Mouse (Mus musculus) intestine, postnatal 0 days (tissue): ENCODE results near the gene Paqr8. TPM values are rescaled to one million over a fixed set of nuclear protein-coding genes. Genes with fewer than 3 reads are reported as not detected.

ENCODE experiments used
- ATAC-seq: fragments of 200-750 bp; cut with Nextera tagmentation; 2 replicates; pipeline ENCODE4 v1.8.0; 2017; ENCODE audit warnings: mild to moderate bottlenecking, moderate TSS enrichment, moderate library complexity
- H3K27ac ChIP-seq: fragments of 300-500 bp; sonication (generic); 2 replicates; pipeline ENCODE4 v1.5.1; 2014; ENCODE audit warnings: mild to moderate bottlenecking, low read depth, low read length, moderate library complexity
- H3K27me3 ChIP-seq: fragments of 300-500 bp; sonication (generic); replicated peaks from 2 replicates; pipeline ENCODE4 v1.6.1; 2014; ENCODE audit warnings: low read length, mixed read lengths; ENCODE audit not compliant: control insufficient read depth, insufficient read depth
- H3K36me3 ChIP-seq: fragments of 300-500 bp; sonication (generic); 2 replicates; pipeline ENCODE4 v1.6.1; 2014; ENCODE audit warnings: mild to moderate bottlenecking, moderate library complexity; ENCODE audit not compliant: control insufficient read depth, insufficient read depth
- H3K4me1 ChIP-seq: fragments of 300-500 bp; sonication (generic); replicated peaks from 2 replicates; pipeline ENCODE4 v1.6.1; 2014; ENCODE audit warnings: antibody characterized with exemption, low read length, mixed read lengths; ENCODE audit not compliant: control insufficient read depth, insufficient read depth
- H3K4me2 ChIP-seq: fragments of 300-500 bp; sonication (generic); replicated peaks from 2 replicates; pipeline ENCODE4 v1.6.1; 2014; ENCODE audit warnings: low read depth, mild to moderate bottlenecking, moderate library complexity
- H3K4me3 ChIP-seq: fragments of 300-500 bp; sonication (generic); 2 replicates; pipeline ENCODE4 v1.5.1; 2014; ENCODE audit warnings: low read depth, low read length
- H3K9ac ChIP-seq: fragments of 300-500 bp; sonication (generic); 2 replicates; pipeline ENCODE4 v1.6.1; 2014; ENCODE audit warnings: mild to moderate bottlenecking, low read depth, low read length
- H3K9me3 ChIP-seq: fragments of 300-500 bp; sonication (generic); 2 replicates; pipeline ENCODE4 v1.6.1; 2016; ENCODE audit warnings: mixed run types; ENCODE audit not compliant: control insufficient read depth
- CTCF ChIP-seq: sonication (generic); IDR thresholded peaks from 2 replicates; pipeline ENCODE4 v1.5.1; 2016; ENCODE audit warnings: low read depth, mild to moderate bottlenecking, control low read depth, antibody characterized with exemption, moderate library complexity
- WGBS: fragments of 180-500 bp; shearing (Covaris S2); extraction: QIAGEN DNeasy Blood & Tissue Kit; methylation state at CpG from one replicate; pipeline ENCODE4 v1.1.7; 2014; 5-methylcytosine and 5-hydroxymethylcytosine counted together
- polyA plus RNA-seq: library from polyadenylated mRNA; unstranded; fragments of >200 nt; fragmentation: Nextera tagmentation; extraction: Ambion mirVana; gene quantifications from 2 replicates; pipeline ENCODE4 v1.2.1, GENCODE M21; 2015

Paqr8 gene
- polyA plus RNA-seq, 1 experiment from 2014 or later = 2.9 TPM

DNA sequence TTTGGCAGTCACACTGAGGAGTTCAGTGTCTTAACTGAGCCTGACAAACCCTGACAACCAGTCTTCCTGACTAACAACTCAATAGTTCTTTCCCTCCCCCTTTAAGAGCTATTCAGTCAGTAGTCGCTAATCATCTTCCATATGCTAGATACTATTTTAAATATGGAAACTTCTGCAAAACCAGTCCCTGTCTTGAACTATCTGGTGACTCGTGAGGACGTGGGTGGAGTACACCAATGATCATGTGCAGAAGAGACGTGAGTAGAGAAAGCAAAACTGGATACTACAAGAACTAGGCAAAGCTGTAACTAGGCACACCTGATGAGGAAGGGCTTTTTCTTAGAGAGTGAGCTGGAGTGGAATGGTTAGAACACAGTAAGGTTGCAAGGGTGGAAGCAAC lies 35.5 kb downstream of the Paqr8 start:
- Histone ChIP-seq H3K4me3 (no peak overlapping the region), H3K4me1 (no peaks in the 10 kb centered on the region), H3K4me2 (no peak overlapping the region), H3K27ac (no peak overlapping the region), H3K27me3 (no peaks in the 10 kb centered on the region), H3K36me3 (no peaks in the 10 kb centered on the region), H3K9me3 (no peaks in the 10 kb centered on the region), H3K9ac (no peak overlapping the region)
- no peak for TF ChIP-seq CTCF
- ATAC-seq = no peak
- WGBS = 85% methylated on average over 4 of the region's 4 CpGs

DNA sequence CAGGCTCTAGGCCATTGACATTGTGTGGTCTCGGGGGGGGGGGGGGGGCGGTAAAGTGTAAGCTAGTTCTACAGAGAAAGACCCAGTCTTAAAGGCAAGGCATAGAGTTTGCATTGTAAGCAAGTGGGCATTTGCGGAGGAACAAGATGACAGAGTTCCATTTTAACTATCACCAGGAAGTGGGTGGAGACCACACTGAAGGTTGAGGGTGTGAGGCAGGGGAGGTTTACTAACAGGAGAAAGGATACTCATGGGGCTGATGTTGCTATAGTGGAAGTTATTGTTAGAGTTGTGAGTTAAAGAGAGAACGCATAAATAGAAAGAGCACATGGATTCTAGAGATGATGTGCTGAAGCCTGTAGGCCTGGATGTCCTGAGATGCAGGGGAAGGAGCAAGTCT lies 36.0 kb downstream of the Paqr8 start:
- TF ChIP-seq CTCF = no peak
- WGBS = 83% methylated on average over 4 of the region's 4 CpGs
- Histone ChIP-seq H3K36me3 (no peaks in the 10 kb centered on the region), H3K4me3 (no peak overlapping the region), H3K9me3 (no peaks in the 10 kb centered on the region), H3K9ac (no peak overlapping the region), H3K27ac (no peak overlapping the region), H3K4me2 (no peak overlapping the region), H3K27me3 (no peaks in the 10 kb centered on the region), H3K4me1 (no peaks in the 10 kb centered on the region)
- no peak for ATAC-seq

DNA sequence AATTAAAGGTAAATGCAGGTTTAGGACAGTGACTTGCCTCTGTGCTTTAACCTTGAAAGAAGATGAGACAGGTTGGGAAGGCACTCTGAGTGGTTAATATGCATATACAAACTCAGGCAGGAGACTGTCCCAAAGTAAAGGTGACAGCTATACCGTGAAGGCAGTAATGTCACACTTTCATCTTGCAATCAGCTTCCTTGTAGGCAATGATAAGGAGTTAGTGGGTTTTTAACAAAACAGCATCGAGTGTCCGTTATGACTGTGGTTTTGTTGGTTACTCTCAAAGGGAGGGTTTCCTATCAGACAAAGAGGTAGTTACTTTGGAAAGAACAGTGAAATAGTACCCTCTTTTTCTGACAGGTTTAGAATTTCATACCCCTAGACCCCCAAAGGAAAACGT lies 38.1 kb downstream of the Paqr8 start:
- Histone ChIP-seq H3K4me3 (no peak overlapping the region), H3K4me1 (no peaks in the 10 kb centered on the region), H3K4me2 (no peak overlapping the region), H3K9ac (no peak overlapping the region), H3K27ac (no peak overlapping the region), H3K27me3 (no peaks in the 10 kb centered on the region), H3K36me3 (no peaks in the 10 kb centered on the region), H3K9me3 (no peaks in the 10 kb centered on the region)
- ATAC-seq = no peak
- no peak for TF ChIP-seq CTCF
- 65% methylated on average over 4 of the region's 4 CpGs for WGBS

DNA sequence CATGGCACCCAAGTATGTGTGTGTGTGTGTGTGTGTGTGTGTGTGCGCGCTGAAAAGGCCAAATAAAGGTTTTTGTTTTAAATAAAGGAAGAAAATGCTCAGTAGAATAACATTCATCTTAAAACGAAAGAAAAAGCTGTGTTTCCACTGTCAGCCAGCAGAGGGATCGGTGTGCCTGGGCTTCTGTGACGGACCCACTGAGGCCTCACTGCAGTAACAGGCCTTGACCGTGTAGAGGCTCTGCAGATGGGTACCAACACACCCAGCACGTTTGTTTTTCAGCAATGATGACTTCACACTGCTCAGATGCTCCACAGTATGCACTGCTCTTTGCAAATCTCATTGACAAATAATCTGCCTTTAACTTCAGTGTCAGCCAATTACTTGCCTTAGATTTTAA lies 43.1 kb downstream of the Paqr8 start:
- peak; percentile 90 for TF ChIP-seq CTCF
- H3K9ac ChIP-seq = no peak overlapping the region
- no peaks in the 10 kb centered on the region for H3K4me1 ChIP-seq
- no peak overlapping the region for H3K4me2 ChIP-seq
- H3K27ac ChIP-seq = no peak overlapping the region
- ATAC-seq = peak; percentile 75
- 24% methylated on average over 7 of the region's 7 CpGs for WGBS
- H3K27me3 ChIP-seq = no peaks in the 10 kb centered on the region
- H3K4me3 ChIP-seq = no peak overlapping the region
- peaks cover 19% of the 10 kb centered on the region; the same call in 1 of the 2 replicates for H3K36me3 ChIP-seq
- no peaks in the 10 kb centered on the region for H3K9me3 ChIP-seq

DNA sequence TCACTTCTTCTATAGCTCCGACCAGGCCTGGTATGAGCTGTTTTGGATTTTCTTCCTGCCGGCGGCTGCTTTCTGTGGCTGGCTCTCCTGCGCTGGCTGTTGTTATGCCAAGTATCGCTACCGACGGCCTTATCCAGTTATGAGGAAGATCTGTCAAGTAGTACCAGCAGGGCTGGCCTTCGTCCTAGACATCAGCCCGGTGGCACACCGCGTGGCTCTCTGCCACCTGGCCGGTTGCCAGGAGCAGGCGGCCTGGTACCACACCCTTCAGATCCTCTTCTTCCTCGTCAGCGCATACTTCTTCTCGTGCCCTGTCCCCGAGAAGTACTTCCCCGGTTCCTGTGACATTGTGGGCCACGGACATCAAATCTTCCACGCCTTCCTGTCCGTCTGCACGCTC lies 44.7 kb downstream of the Paqr8 start:
- Histone ChIP-seq H3K27ac (no peak overlapping the region), H3K4me3 (no peak overlapping the region), H3K4me1 (no peaks in the 10 kb centered on the region), H3K27me3 (no peaks in the 10 kb centered on the region), H3K36me3 (peaks cover 19% of the 10 kb centered on the region; the same call in 1 of the 2 replicates), H3K4me2 (no peak overlapping the region), H3K9ac (no peak overlapping the region), H3K9me3 (no peaks in the 10 kb centered on the region)
- no peak for ATAC-seq
- no peak for TF ChIP-seq CTCF
- WGBS = 83% methylated on average over 22 of the region's 22 CpGs

DNA sequence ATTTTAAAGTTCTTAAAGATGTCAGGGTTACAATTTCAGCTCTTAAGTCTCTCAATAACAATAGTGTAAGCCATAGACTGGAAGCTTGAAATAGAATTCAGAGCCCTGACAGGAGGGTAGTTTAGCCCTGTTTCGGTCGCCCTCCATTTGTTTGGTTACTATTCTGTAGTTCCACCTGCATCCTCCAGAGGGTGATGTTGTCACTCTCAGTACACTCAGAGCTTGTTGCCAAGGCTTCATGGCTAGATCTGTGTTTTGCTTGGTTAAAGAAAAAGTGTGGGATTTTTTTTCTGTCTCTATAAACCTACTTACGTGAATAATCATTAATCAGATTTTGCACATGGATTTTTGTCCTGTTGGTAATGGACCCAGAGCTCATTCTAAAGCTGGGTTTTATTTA lies 48.6 kb downstream of the Paqr8 start:
- Histone ChIP-seq H3K4me2 (no peak overlapping the region), H3K27ac (no peak overlapping the region), H3K9me3 (no peaks in the 10 kb centered on the region; the same call in 1 of the 2 replicates), H3K36me3 (peaks cover 19% of the 10 kb centered on the region; the same call in 1 of the 2 replicates), H3K4me3 (no peak overlapping the region), H3K4me1 (no peaks in the 10 kb centered on the region), H3K27me3 (no peaks in the 10 kb centered on the region), H3K9ac (no peak overlapping the region)
- 28% methylated on average over 3 of the region's 3 CpGs for WGBS
- peak; percentile 95 for TF ChIP-seq CTCF
- ATAC-seq = peak; percentile 37; the same call in 1 of the 2 replicates

DNA sequence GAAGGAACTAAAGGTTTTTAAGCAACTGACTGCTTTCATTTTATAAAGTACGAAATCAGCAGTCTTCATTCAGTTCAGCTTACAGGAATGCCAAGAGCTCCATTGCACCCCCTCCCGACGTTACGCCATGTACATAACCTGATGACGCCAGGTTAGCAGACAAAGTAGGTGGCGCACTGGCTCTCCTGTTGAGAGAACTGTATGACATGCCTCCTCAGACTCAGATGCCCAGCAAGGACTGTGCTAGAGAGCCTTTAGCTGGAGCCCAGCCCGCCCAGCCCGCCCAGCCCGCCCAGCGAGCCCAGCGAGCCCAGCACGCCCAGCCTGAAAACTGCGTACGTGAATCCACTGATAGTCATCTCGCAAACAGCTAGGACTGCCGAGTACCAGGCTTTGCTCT lies 49.7 kb downstream of the Paqr8 start:
- peaks cover 11% of the 10 kb centered on the region; the same call in 1 of the 2 replicates for H3K36me3 ChIP-seq
- no peaks in the 10 kb centered on the region; the same call in 1 of the 2 replicates for H3K9me3 ChIP-seq
- peak overlapping the region; percentile 28; the same call in 1 of the 2 replicates for H3K4me2 ChIP-seq
- 59% methylated on average over 16 of the region's 16 CpGs for WGBS
- no peak overlapping the region for H3K4me3 ChIP-seq
- H3K27ac ChIP-seq = no peak overlapping the region
- H3K27me3 ChIP-seq = no peaks in the 10 kb centered on the region
- peak; percentile 51 for TF ChIP-seq CTCF
- no peak overlapping the region for H3K9ac ChIP-seq
- 0 out of 2 replicates have a peak, but pooled peaks have one; percentile 41 for ATAC-seq
- no peaks in the 10 kb centered on the region for H3K4me1 ChIP-seq
